Mouse (Mus musculus): ENCODE results near the gene Ercc6l2.
"Not testable (repeated sequence)": the region's sequence is repeated elsewhere in the genome, so short reads cannot be mapped to it uniquely, and the experiment has no call there.

Ercc6l2 gene

GRCm38 (mm10) chr13:63879864-63880141 lies 64.8 kb downstream of the Ercc6l2 start:
- DNase-seq (ENCODE audit: low spot score), result no peak

GRCm38 (mm10) chr13:63885532-63885949 lies 70.5 kb downstream of the Ercc6l2 start:
- DNase-seq (ENCODE audit: low spot score), result no peak

- no peak for DNase-seq (ENCODE audit: low spot score)
Measured at GRCm38 (mm10) chr13:63886429-63887052, 71.5 kb downstream of the Ercc6l2 start.

- DNase-seq (ENCODE audit: low spot score), result no peak
Measured at GRCm38 (mm10) chr13:63900679-63901302, 85.8 kb downstream of the Ercc6l2 start.

GRCm38 (mm10) chr13:63901303-63901713 lies 86.3 kb downstream of the Ercc6l2 start:
- DNase-seq (ENCODE audit: low spot score), result peak; percentile 81

GRCm38 (mm10) chr13:63901714-63902597 lies 86.9 kb downstream of the Ercc6l2 start:
- DNase-seq (ENCODE audit: low spot score), result peak; percentile 22

GRCm38 (mm10) chr13:63906516-63906915 lies 91.5 kb downstream of the Ercc6l2 start:
- DNase-seq (ENCODE audit: low spot score), result no peak

GRCm38 (mm10) chr13:63907437-63907836 lies 92.4 kb downstream of the Ercc6l2 start:
- DNase-seq (ENCODE audit: low spot score), result no peak

- DNase-seq (ENCODE audit: low spot score), result no peak
Measured at GRCm38 (mm10) chr13:63910141-63910804, 95.2 kb downstream of the Ercc6l2 start.

- no peak for DNase-seq (ENCODE audit: low spot score)
Measured at GRCm38 (mm10) chr13:63911617-63912016, 96.6 kb downstream of the Ercc6l2 start.

- no peak for DNase-seq (ENCODE audit: low spot score)
Measured at GRCm38 (mm10) chr13:63913136-63913535, 98.1 kb downstream of the Ercc6l2 start.

- DNase-seq (ENCODE audit: low spot score), result peak; percentile 30
Measured at GRCm38 (mm10) chr13:63915176-63915575, 100.1 kb downstream of the Ercc6l2 start.

GRCm38 (mm10) chr13:63915684-63916083 lies 100.6 kb downstream of the Ercc6l2 start:
- no peak for DNase-seq (ENCODE audit: low spot score)

- DNase-seq (ENCODE audit: low spot score), result no peak
Measured at GRCm38 (mm10) chr13:63916568-63916967, 101.5 kb downstream of the Ercc6l2 start.

GRCm38 (mm10) chr13:63917198-63917767 lies 102.2 kb downstream of the Ercc6l2 start:
- peak; percentile 53 for DNase-seq (ENCODE audit: low spot score)

GRCm38 (mm10) chr13:63917776-63918621 lies 103.0 kb downstream of the Ercc6l2 start:
- peak; percentile 76 for DNase-seq (ENCODE audit: low spot score)

GRCm38 (mm10) chr13:63918733-63919422 lies 103.8 kb downstream of the Ercc6l2 start:
- DNase-seq (ENCODE audit: low spot score), result no peak

- DNase-seq (ENCODE audit: low spot score), result not testable (repeated sequence)
Measured at GRCm38 (mm10) chr13:63924036-63924435, 109.0 kb downstream of the Ercc6l2 start.

GRCm38 (mm10) chr13:63927326-63927725 lies 112.3 kb downstream of the Ercc6l2 start:
- peak; percentile 67 for DNase-seq (ENCODE audit: low spot score)

GRCm38 (mm10) chr13:63929351-63929750 lies 114.3 kb downstream of the Ercc6l2 start:
- peak; percentile 56 for DNase-seq (ENCODE audit: low spot score)

Data from embryo, embryonic 10.5 days (tissue).